Mouse (Mus musculus) spleen, postnatal 10 days (tissue): Measurements from ENCODE around the gene Olfr312.

Experiments
- DNase-seq, 2 experiments: peaks; one replicate each; pipeline ENCODE4 v3.0.0; 2021 to 2022; ENCODE audit warnings: low spot score in 2 of 2

Olfr312 gene

DNA sequence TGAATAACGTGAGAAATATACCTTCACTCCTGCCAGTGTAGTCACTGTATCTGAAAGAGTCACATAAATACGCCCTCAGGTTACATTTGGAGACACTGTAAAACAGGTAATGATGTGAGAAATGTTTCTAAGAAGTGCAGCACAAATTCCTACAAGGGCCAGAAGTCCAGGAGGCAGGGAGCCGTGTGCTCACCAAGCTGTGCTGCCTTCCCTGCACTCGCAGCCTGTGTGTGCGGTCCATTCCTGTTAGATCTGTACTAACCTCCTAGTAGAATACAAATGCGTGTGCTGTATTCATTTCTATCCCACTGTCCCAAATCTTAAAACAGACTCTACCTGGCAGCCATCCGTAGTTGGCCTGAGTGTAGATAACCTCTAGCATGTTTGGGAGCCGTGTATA lies 31.7 kb downstream of the Olfr312 start:
- DNase-seq: no peak

DNA sequence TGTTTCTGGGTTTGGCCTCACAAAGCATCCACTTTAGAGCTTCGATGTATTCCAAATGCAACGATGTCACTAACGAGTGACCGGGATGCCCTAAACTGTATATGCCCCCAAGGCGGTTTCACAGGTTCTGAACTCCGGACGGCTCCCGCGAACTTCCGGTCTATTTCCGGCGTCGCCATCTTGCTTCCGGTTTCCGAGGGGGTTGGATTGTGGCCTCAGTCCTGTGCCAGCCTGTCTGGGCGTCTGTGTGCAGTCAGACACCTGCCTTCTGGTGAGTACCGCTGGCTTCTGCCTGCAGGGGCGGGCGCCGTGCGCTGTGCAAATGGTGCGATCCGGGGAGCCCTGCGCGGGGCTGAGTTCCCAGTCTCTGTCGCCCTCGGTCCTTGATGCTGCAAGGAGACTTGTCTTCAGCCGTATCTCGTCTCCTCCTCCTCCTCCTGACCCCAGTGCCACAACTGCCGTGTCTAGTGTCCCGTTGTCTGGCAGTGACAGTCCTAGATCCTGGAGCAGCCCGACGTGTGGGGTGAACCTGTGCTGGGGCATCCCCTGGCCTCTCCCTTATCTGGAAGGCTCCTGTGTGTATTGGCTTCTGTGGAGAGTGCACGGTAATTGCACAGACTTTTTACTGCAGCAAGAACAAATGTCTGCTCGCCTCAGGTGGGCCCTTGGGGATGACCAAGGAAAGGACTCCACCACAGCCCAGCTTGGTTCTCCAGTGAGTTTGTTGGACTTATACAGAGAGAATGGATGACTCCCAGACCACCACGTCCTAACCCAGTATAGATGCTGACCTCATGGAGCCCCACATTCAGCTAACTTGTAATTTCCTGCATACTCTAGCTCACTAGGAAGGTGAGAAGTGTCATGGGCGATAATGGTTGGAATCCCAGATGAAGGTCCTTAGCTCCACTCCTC lies 38.3 kb downstream of the Olfr312 start, which contains the start of gene 2810021J22Rik:
2810021J22Rik (plus strand) TSS at position 178 of the 915 bp plus-strand sequence.
- DNase-seq: peak; percentile 74 to 86

DNA sequence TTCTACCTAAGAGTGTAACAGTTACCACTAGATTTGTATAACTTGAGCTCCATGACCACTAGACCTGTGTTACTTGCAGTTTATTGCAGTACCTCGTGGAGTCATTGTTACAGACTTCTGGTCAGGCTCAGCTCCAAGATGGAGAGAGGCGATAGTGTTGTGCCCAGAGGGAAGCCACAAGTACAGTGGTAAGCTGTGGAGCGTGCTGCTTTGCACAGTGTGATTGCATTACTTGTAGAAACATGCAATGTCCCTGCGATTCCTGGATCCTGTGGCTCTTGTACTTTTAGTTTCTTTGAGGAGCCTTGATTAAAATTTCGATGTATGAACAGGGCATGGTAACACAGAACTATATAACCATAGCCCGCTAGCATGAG lies 38.9 kb downstream of the Olfr312 start:
- DNase-seq: no peak

DNA sequence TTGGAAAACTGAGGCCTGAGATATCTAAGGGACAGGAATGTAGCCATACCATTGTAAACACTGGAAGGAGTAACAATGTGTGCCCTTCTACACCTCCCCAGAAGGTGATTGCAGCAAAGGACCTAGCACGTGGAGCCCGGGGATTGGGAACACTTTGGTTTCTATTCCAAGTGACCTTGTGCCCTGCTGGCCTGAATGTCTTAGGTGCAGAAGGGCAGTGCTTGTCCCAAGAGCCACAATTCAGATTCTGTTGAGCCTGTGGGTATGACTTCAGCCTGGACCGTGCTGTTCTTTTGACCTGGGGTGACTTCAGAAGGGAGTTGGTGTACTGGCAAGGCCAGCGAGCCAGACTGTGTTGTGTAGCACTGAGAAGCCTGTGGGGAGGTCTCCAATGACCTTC lies 41.9 kb downstream of the Olfr312 start:
- no peak for DNase-seq

DNA sequence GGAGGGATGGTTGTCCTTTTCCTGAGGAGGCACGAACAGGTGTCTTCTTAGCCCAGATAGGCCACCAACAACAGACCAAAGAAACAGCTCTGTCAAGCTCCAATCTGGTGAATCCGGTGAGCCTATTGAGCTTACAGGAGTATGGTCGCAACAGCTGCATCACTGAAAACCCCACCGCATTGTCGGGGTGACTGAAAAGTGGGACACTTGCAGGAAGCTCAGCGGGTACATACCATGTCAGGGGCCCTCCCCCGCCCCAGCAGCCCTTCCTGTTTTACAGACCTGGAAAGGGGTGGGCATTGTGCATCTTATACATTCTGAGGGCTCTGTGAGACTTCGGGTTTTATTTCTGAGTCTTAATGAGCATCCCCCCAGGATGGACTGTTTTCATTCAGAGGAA lies 54.7 kb downstream of the Olfr312 start:
- DNase-seq: no peak
